ENCODE assay signal across 11 mouse cellular contexts in the genomic region with DNA sequence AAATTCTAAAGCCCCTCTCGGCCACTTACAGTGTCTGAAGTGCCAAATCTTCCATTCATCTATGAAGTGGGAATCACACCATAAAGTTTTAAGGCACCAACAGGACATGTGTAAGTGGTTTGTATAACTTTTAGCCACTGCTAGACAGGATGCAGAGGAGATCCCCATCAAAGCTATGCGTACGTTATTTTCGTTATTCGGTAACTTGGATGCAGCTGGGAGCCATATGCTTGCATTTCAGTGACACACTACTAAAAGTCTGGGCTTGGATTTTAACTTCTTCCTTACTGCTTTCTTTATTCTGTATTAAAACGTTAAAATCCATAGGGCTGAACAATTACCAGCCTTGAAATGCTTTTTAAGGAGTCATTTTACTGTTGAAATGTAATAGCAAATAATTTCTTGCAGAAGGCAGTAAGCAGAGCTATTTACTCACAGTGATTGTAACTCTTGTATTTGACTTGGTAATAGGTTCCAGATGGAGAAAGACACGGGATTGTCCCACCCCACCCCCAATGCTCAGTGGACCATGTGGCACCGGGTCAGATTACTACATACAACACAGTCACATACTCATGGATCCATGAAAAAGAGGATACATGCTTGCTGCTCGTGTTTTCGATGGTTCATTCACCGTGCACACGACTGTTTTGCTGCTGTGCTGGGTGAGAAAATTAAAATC. TPM values are rescaled to one million over a fixed set of nuclear protein-coding genes. Genes with fewer than 3 reads are reported as not detected.
DNase-seq lines count a peak whose midpoint lies in the region; ATAC-seq and TF ChIP-seq lines count a peak whose summit lies in the region.
"Had no signal": no experiment of that assay in that cellular context is flagged by ENCODE, and none has a peak within 500 bp of the region (broad histone marks: within the 10 kb centered on the region; RNA-seq: fewer than 3 reads in every experiment).

No protein-coding gene starts in this region.

- no peaks in the 10 kb centered on the region for H3K9me3 ChIP-seq in heart, embryonic 10.5 days
- no peaks in the 10 kb centered on the region for H3K9me3 ChIP-seq in embryonic facial prominence, embryonic 11.5 days (replicated peaks; ENCODE audit: control insufficient read depth, low read length)
- H3K9me3 ChIP-seq in kidney, embryonic 15.5 days (replicated peaks), result no peaks in the 10 kb centered on the region
- H3K9me3 ChIP-seq in liver, postnatal 0 days (ENCODE audit: low read length), result no peaks in the 10 kb centered on the region

- peak; percentile 57 for DNase-seq in heart, adult 11 months
- DNase-seq in heart, embryonic 10.5 days (ENCODE audit: low spot score), result no peak
- peak; percentile 89 for DNase-seq in embryonic facial prominence, embryonic 11.5 days (ENCODE audit: low spot score)
- DNase-seq in mesoderm, embryonic 11.5 days (ENCODE audit: low read depth, low spot score), result peak; percentile 84
- no peak for DNase-seq in frontal cortex, postnatal 10 days (ENCODE audit: low spot score in 2 of 2)
- no peak for DNase-seq in liver, postnatal 0 days
- DNase-seq in cerebellum, postnatal 36 days, result no peak
- DNase-seq: thymus, postnatal 14 days had no signal

- H3K27ac ChIP-seq in heart, embryonic 10.5 days, result no peak overlapping the region
- H3K27ac ChIP-seq in embryonic facial prominence, embryonic 11.5 days (replicated peaks; ENCODE audit: low read depth, low read length), result peak overlapping the region; percentile 14; the same call in 1 of the 2 replicates
- no peak overlapping the region for H3K27ac ChIP-seq in kidney, embryonic 15.5 days
- H3K27ac ChIP-seq in liver, postnatal 0 days (ENCODE audit: low read depth), result no peak overlapping the region
- H3K27ac ChIP-seq: liver, embryonic 14.5 days; macrophage had no signal

- 78% methylated on average over 12 of the region's 12 CpGs for WGBS in heart, embryonic 10.5 days
- WGBS in embryonic facial prominence, embryonic 11.5 days, result 32% methylated on average over 12 of the region's 12 CpGs
- 40% methylated on average over 12 of the region's 12 CpGs for WGBS in kidney, embryonic 15.5 days
- WGBS in liver, postnatal 0 days (ENCODE audit: insufficient replicate concordance), result 78% methylated on average over 12 of the region's 12 CpGs

- no peaks in the 10 kb centered on the region for H3K27me3 ChIP-seq in heart, embryonic 10.5 days (ENCODE audit: insufficient read depth, poor library complexity, severe bottlenecking)
- no peaks in the 10 kb centered on the region for H3K27me3 ChIP-seq in embryonic facial prominence, embryonic 11.5 days (ENCODE audit: control insufficient read depth, insufficient read depth, low read length)
- H3K27me3 ChIP-seq in kidney, embryonic 15.5 days, result no peaks in the 10 kb centered on the region
- H3K27me3 ChIP-seq in liver, postnatal 0 days (ENCODE audit: insufficient read depth, low read length), result no peaks in the 10 kb centered on the region

- H3K4me2 ChIP-seq in embryonic facial prominence, embryonic 11.5 days (ENCODE audit: low read depth, low read length), result no peak overlapping the region
- no peak overlapping the region for H3K4me2 ChIP-seq in kidney, embryonic 15.5 days
- H3K4me2 ChIP-seq in liver, postnatal 0 days (ENCODE audit: low read depth, low read length), result no peak overlapping the region

- TF ChIP-seq EP300 in liver, postnatal 0 days (IDR thresholded peaks at IDR 0.05; ENCODE audit: low read depth), result no peak

- H3K4me1 ChIP-seq in heart, embryonic 10.5 days, result 0 out of 2 replicates have a peak, but pooled peaks cover 11% of the 10 kb centered on the region
- no peaks in the 10 kb centered on the region for H3K4me1 ChIP-seq in embryonic facial prominence, embryonic 11.5 days (ENCODE audit: control insufficient read depth, insufficient read depth, low read length)
- H3K4me1 ChIP-seq in kidney, embryonic 15.5 days, result peaks cover 23% of the 10 kb centered on the region
- H3K4me1 ChIP-seq in liver, postnatal 0 days (ENCODE audit: insufficient read depth), result no peaks in the 10 kb centered on the region

- no peak for TF ChIP-seq CTCF in liver, postnatal 0 days (IDR thresholded peaks at IDR 0.05; ENCODE audit: low read depth)

- H3K9ac ChIP-seq in embryonic facial prominence, embryonic 11.5 days (replicated peaks; ENCODE audit: low read length), result no peak overlapping the region
- no peak overlapping the region for H3K9ac ChIP-seq in kidney, embryonic 15.5 days
- H3K9ac ChIP-seq in liver, postnatal 0 days (replicated peaks), result no peak overlapping the region
- H3K9ac ChIP-seq: liver, embryonic 14.5 days had no signal

- H3K4me3 ChIP-seq in heart, embryonic 10.5 days, result no peak overlapping the region
- no peak overlapping the region for H3K4me3 ChIP-seq in embryonic facial prominence, embryonic 11.5 days (ENCODE audit: low read depth, low read length)
- H3K4me3 ChIP-seq in kidney, embryonic 15.5 days (replicated peaks), result no peak overlapping the region
- H3K4me3 ChIP-seq in liver, postnatal 0 days (ENCODE audit: low read depth, low read length), result no peak overlapping the region

- no peaks in the 10 kb centered on the region for H3K36me3 ChIP-seq in heart, embryonic 10.5 days
- H3K36me3 ChIP-seq in embryonic facial prominence, embryonic 11.5 days (replicated peaks; ENCODE audit: control insufficient read depth, insufficient read depth, low read depth, low read length), result no peaks in the 10 kb centered on the region
- no peaks in the 10 kb centered on the region for H3K36me3 ChIP-seq in kidney, embryonic 15.5 days
- H3K36me3 ChIP-seq in liver, postnatal 0 days (replicated peaks; ENCODE audit: insufficient read depth, low read length), result no peaks in the 10 kb centered on the region

- ATAC-seq in embryonic facial prominence, embryonic 11.5 days (replicated peaks; ENCODE audit: insufficient number of reproducible peaks, low FRiP score, low TSS enrichment, low read depth), result peak; percentile 86
- peak; percentile 87 for ATAC-seq in kidney, embryonic 15.5 days (replicated peaks; ENCODE audit: low FRiP score)
- no peak for ATAC-seq in liver, postnatal 0 days

RNA-seq across cellular contexts. Expression of a gene that starts 37.4 kb away (rescaled TPM):
- 8.1 and 8.9 TPM in 2 replicates for polyA plus RNA-seq in heart, embryonic 10.5 days (2016; fragmentation: Nextera tagmentation; extraction: Ambion mirVana)
- 73.6 and 78.6 TPM in 2 replicates for polyA plus RNA-seq in embryonic facial prominence, embryonic 11.5 days (2014; fragmentation: Nextera tagmentation; extraction: Ambion mirVana)
- polyA plus RNA-seq in kidney, embryonic 15.5 days (2015; fragmentation: Nextera tagmentation; extraction: Ambion mirVana), result 24.6 and 26.1 TPM in 2 replicates
- polyA plus RNA-seq in liver, postnatal 0 days (2015; fragmentation: Nextera tagmentation; extraction: Ambion mirVana), result 0.49 and 0.84 TPM in 2 replicates
- polyA plus RNA-seq: macrophage had no signal

Comparison
In these comparisons a context has a peak if more than half of its experiments do, and no peak if none do; other contexts are left out.
1. DNase-seq: peak in heart, adult 11 months (single experiment), embryonic facial prominence, embryonic 11.5 days (single experiment) and mesoderm, embryonic 11.5 days (single experiment); none in heart, embryonic 10.5 days (single experiment), frontal cortex, postnatal 10 days (0 of 2), liver, postnatal 0 days (single experiment) and cerebellum, postnatal 36 days (0 of 2).